Mouse (Mus musculus) limb, embryonic 13.5 days (tissue): Measurements from ENCODE around the gene Amd1. TPM values are rescaled to one million over a fixed set of nuclear protein-coding genes. Genes with fewer than 3 reads are reported as not detected.
A peak's percentile ranks its signal among the peaks of the same experiment; 100 is the strongest.
"Not testable (repeated sequence)": the region's sequence is repeated elsewhere in the genome, so short reads cannot be mapped to it uniquely, and the experiment has no call there.

Experiments
- ATAC-seq: fragments of 200-750 bp; cut with Nextera tagmentation; 2 replicates; pipeline ENCODE4 v1.8.0; 2017; ENCODE audit warnings: low read depth, moderate number of reproducible peaks, moderate TSS enrichment; ENCODE audit not compliant: low FRiP score
- H3K27ac ChIP-seq: fragments of 300-500 bp; sonication (generic); 2 replicates; pipeline ENCODE4 v1.5.1; 2015; ENCODE audit warnings: inconsistent platforms, mild to moderate bottlenecking, moderate library complexity
- H3K27me3 ChIP-seq: fragments of 300-500 bp; sonication (generic); 2 replicates; pipeline ENCODE4 v1.6.1; 2015; ENCODE audit warnings: mild to moderate bottlenecking, inconsistent platforms
- H3K36me3 ChIP-seq: fragments of 300-500 bp; sonication (generic); 2 replicates; pipeline ENCODE4 v1.6.1; 2015; ENCODE audit warnings: inconsistent platforms, mild to moderate bottlenecking, moderate library complexity
- H3K4me1 ChIP-seq: fragments of 300-500 bp; sonication (generic); 2 replicates; pipeline ENCODE4 v1.6.1; 2015; ENCODE audit warnings: inconsistent platforms
- H3K4me2 ChIP-seq: fragments of 300-500 bp; sonication (generic); replicated peaks from 2 replicates; pipeline ENCODE4 v1.6.1; 2015; ENCODE audit warnings: inconsistent platforms, mild to moderate bottlenecking, moderate library complexity
- H3K4me3 ChIP-seq: fragments of 300-500 bp; sonication (generic); 2 replicates; pipeline ENCODE4 v1.5.1; 2015; ENCODE audit warnings: moderate library complexity, mild to moderate bottlenecking, inconsistent platforms
- H3K9ac ChIP-seq: fragments of 300-500 bp; sonication (generic); 2 replicates; pipeline ENCODE4 v1.6.1; 2015; ENCODE audit warnings: mild to moderate bottlenecking, inconsistent platforms
- H3K9me3 ChIP-seq: fragments of 300-500 bp; sonication (generic); 2 replicates; pipeline ENCODE4 v1.6.1; 2016; ENCODE audit warnings: inconsistent platforms
- WGBS: fragments of 180-500 bp; shearing (Covaris S2); methylation state at CpG from one replicate; pipeline ENCODE4 v1.1.7; 2015; 5-methylcytosine and 5-hydroxymethylcytosine counted together
- polyA plus RNA-seq: library from polyadenylated mRNA; unstranded; fragments of >200 nt; fragmentation: Nextera tagmentation; extraction: Ambion mirVana; gene quantifications from 2 replicates; pipeline ENCODE4 v1.2.1, GENCODE M21; 2015

The Amd1 gene
- polyA plus RNA-seq, 1 experiment from 2014 or later, result 60.1 TPM

DNA sequence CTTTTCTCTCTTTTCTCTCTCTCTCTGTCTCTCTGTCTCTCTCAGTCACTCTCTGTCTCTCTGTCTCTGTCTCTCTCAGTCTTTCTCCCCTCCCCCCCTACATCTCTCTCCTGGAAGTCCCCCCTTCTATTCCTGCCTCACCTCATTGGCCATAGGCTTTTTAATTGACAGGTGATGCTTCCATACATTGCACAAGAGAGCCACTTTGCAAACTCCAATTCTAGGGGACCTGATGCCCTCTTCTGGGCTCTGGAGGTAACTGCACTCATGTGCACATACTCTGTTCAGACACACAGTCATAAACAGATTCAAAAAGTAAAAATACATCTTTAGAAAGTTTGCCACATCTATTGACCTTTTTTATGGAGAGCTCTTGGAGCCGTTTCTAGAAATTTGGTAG, 28.3 kb upstream of the Amd1 start:
- 60% methylated on average over 1 of the region's 1 CpGs for WGBS
- no peaks in the 10 kb centered on the region for H3K27me3 ChIP-seq

DNA sequence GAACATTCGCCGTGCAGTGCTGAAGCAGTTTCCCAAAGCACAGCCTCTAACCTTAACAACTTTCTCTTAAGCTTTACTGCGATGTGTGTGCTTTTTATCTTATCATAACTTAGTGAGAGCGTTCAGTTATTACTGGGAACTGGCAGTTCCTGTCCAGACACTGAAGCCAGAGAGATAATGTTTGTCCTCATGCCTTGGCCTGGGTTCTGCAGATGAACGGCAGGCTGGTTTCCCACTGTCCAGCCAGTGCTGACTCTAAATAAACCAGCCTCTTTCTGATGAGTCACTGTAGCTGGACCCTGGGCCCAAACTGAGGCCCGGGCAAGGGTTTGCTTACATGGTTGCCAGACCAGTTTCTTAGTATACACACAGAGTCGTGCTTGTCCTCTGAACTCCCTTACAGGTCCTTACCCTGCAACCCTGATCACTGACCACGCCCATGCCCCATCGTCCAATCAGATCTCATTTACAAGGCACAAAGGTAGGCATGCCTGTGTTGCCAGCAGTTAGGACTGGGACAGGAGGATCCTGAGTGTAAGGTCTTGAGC, 26.1 kb upstream of the Amd1 start:
- ATAC-seq, result no peak
- H3K4me3 ChIP-seq, result no peak overlapping the region
- H3K27me3 ChIP-seq, result no peaks in the 10 kb centered on the region
- no peak overlapping the region for H3K9ac ChIP-seq
- H3K36me3 ChIP-seq, result no peaks in the 10 kb centered on the region
- no peak overlapping the region for H3K4me2 ChIP-seq
- 78% methylated on average over 9 of the region's 9 CpGs for WGBS
- H3K4me1 ChIP-seq, result no peaks in the 10 kb centered on the region
- H3K9me3 ChIP-seq, result no peaks in the 10 kb centered on the region
- no peak overlapping the region for H3K27ac ChIP-seq

More for the DNA sequence above, 28.3 kb upstream of the Amd1 start:
- Histone ChIP-seq H3K9me3 (no peaks in the 10 kb centered on the region), H3K4me2 (no peak overlapping the region), H3K27ac (no peak overlapping the region), H3K9ac (no peak overlapping the region), H3K4me3 (no peak overlapping the region), H3K4me1 (no peaks in the 10 kb centered on the region), H3K36me3 (no peaks in the 10 kb centered on the region)
- ATAC-seq, result no peak

DNA sequence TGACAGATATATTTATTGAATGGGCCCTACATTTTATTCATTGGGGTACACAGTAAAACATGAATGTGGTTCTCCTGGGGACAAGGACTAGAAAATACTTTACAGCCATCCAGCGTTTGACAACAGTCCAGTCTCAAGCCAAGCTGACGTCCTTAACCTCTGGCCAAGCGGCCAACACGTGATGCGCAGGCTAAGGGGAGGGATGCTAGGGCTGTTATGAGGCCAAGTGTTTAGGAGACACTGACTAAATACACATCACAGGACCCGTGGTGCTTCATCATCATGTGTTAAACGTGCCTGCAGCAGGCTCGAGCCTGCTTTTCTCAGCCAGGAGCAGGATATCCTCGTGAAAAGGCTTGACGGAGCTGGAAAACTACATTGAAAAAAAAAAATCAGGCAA, 18.3 kb upstream of the Amd1 start:
- no peaks in the 10 kb centered on the region for H3K27me3 ChIP-seq
- no peak overlapping the region for H3K4me2 ChIP-seq
- H3K9me3 ChIP-seq, result peaks cover 5% of the 10 kb centered on the region; the same call in 1 of the 2 replicates
- no peak overlapping the region for H3K4me3 ChIP-seq
- H3K27ac ChIP-seq, result no peak overlapping the region
- no peaks in the 10 kb centered on the region for H3K36me3 ChIP-seq
- ATAC-seq, result no peak
- no peaks in the 10 kb centered on the region for H3K4me1 ChIP-seq
- no peak overlapping the region for H3K9ac ChIP-seq
- whole genome bisulfite sequencing, result 88% methylated on average over 10 of the region's 10 CpGs

DNA sequence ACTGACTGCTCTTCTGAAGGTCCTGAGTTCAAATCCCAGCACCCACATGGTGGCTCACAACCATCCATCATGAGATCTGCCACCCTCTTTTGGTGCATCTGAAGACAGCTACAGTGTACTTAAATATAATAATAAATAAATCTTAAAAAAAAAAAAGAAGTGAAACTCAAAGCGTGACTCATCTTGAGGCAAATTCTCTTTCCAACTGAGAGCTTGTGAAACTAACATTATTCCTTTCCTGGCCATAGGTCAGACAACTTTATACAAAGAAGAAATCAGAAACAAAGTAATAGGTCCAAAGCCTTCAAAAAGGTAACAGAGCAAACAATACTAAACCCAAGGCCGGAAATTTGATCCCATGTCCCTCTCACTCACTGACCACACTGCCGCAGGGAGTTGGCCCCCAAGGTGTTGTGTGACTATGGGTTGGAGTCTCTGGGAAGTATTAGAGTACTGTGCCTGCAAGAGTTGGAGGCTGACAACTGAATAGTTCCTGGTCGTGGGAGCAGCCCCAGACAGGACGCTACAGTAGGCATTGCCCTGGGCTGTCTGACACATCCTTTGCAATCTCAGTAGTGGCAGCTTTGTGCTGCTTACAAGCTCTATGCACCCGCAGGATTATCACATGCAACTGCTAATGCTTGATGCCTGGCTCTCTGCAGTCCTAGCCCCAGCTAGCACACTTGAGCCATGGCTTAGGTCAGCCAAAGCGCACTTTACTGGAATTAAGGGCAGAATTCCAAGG, 15.0 kb upstream of the Amd1 start:
- 40% methylated on average over 7 of the region's 7 CpGs for WGBS
- no peak overlapping the region for H3K27ac ChIP-seq
- H3K27me3 ChIP-seq, result no peaks in the 10 kb centered on the region
- no peak overlapping the region for H3K4me3 ChIP-seq
- H3K9me3 ChIP-seq, result peaks cover 5% of the 10 kb centered on the region; the same call in 1 of the 2 replicates
- H3K9ac ChIP-seq, result no peak overlapping the region
- no peak for ATAC-seq
- H3K4me1 ChIP-seq, result no peaks in the 10 kb centered on the region
- H3K36me3 ChIP-seq, result no peaks in the 10 kb centered on the region
- H3K4me2 ChIP-seq, result no peak overlapping the region

DNA sequence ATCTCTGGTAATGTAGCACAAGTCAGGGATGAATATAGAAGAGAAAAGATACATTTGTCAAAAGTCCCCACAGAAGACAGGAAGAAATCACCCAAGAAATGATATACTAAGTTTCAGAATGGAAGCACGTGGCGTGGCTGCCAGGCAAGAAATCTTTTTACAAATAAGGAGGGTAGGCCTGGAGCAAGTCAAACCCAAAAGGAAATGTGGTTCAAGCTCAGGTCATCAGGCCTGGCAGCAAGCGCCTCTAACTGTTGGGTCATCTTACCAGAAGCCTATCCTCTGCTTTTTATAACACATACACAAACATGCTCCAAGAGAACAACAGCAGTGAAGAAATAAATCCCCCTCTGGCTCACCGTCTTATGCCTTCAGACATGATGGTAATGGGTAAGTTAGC, 10.8 kb upstream of the Amd1 start:
- H3K27ac ChIP-seq, result no peak overlapping the region
- H3K4me3 ChIP-seq, result no peak overlapping the region
- H3K4me1 ChIP-seq, result no peaks in the 10 kb centered on the region
- no peak for ATAC-seq
- H3K36me3 ChIP-seq, result no peaks in the 10 kb centered on the region
- H3K9ac ChIP-seq, result no peak overlapping the region
- no peaks in the 10 kb centered on the region for H3K9me3 ChIP-seq
- H3K4me2 ChIP-seq, result no peak overlapping the region
- no peaks in the 10 kb centered on the region for H3K27me3 ChIP-seq
- WGBS, result 59% methylated on average over 4 of the region's 4 CpGs

DNA sequence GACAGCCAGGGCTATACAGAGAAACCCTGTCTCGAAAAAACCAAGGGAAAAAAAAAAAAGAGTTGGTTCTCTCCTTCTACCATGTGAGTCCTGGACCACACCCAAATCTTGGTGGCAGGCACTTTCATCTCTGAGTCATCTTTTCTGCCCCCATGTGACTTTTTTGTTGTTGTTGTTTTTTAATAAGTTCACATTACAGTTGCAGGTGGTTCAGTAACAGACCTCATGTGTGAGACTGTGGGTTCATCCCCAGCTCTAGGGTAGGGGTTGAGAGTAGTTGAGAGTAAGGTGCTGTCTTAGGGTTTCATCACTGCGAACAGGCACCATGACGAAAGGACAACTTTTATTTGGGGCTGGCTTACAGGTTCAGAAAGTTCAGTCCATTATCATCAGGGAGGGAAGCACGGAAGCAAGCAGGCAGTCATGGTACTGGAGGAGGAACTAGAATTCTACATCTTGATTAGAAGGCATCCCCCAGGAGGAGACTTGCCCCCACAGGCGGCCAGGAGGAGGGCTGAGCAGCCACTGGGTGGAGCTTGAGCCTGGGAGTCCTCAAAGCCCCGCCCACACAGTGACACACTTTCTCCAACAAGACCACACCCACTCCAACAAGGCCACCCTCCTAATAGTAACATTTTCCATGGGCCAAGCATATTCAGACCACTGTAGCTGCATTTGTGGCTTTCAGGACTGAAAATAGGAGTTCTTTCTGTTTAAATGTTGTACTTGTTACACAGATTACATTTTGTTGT, 8.1 kb upstream of the Amd1 start:
- Histone ChIP-seq H3K27ac (no peak overlapping the region), H3K9ac (no peak overlapping the region), H3K4me3 (no peak overlapping the region), H3K9me3 (peaks cover 4% of the 10 kb centered on the region; the same call in 1 of the 2 replicates), H3K4me1 (no peaks in the 10 kb centered on the region), H3K36me3 (no peaks in the 10 kb centered on the region), H3K27me3 (no peaks in the 10 kb centered on the region), H3K4me2 (no peak overlapping the region)
- WGBS, result 51% methylated on average over 6 of the region's 6 CpGs
- no peak for ATAC-seq

DNA sequence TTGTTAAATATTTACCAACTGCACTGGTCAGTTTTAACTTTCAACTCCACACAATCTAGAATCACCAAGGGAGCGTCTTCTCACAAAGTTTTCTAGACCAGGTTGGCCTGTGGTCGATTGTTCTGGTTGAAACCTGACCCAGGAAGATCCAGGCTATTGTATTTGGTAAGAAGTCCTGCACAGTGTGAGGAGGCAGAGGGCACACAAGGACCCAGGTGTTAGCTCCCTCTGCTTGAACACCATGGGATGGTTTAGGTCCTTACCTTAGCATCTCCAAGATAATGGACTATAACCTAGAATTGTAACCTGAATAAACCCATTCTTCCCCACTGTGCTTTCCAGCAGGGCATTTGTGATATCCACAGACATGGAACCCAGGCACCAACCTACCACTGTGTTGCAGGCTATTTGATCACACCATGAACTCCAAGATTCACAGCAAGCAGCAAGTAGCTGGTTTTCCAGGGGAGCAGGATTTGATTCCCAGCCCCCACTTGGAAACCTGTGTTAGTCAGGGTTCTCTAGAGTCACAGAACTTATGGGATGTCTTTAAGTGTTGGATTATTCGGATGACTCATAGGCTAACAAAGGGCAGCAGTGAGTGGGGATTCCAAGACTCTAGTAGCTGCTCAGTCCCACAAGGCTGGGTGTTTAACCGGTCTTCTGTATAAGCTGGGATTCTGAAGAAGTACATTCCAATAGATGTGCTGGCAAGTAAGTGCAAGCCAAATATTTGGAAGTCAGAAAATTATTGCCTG, 6.0 kb upstream of the Amd1 start:
- ATAC-seq, result no peak
- Histone ChIP-seq H3K4me1 (no peaks in the 10 kb centered on the region), H3K9ac (no peak overlapping the region), H3K27me3 (no peaks in the 10 kb centered on the region), H3K36me3 (no peaks in the 10 kb centered on the region), H3K4me2 (no peak overlapping the region), H3K27ac (no peak overlapping the region), H3K4me3 (no peak overlapping the region), H3K9me3 (peaks cover 4% of the 10 kb centered on the region; the same call in 1 of the 2 replicates)
- WGBS, result 69% methylated on average over 4 of the region's 4 CpGs

DNA sequence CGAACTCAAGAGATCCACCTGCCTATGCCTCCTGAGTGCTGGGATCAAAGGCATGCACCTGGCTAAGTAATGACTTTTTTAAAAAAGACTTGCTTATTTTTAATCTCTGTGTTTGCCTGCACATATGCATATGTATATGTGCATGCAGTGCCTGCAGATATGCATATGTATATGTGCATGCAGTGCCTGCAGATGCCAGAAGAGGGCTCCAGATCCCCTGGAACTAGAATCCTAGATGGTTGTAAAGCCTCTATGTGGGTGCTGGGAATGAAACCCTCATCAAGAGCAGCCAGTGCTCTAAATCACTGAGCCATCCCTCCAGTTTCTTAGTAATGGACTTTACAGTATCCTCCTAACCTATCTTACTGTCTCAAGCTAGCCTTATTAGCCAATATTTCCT, 4.0 kb upstream of the Amd1 start:
- no peaks in the 10 kb centered on the region for H3K36me3 ChIP-seq
- ATAC-seq, result no peak
- no peak overlapping the region for H3K9ac ChIP-seq
- H3K27ac ChIP-seq, result no peak overlapping the region
- no peaks in the 10 kb centered on the region for H3K4me1 ChIP-seq
- 89% methylated on average over 1 of the region's 1 CpGs for WGBS
- H3K27me3 ChIP-seq, result no peaks in the 10 kb centered on the region
- H3K4me2 ChIP-seq, result no peak overlapping the region
- no peak overlapping the region for H3K4me3 ChIP-seq
- peaks cover 4% of the 10 kb centered on the region; the same call in 1 of the 2 replicates for H3K9me3 ChIP-seq

DNA sequence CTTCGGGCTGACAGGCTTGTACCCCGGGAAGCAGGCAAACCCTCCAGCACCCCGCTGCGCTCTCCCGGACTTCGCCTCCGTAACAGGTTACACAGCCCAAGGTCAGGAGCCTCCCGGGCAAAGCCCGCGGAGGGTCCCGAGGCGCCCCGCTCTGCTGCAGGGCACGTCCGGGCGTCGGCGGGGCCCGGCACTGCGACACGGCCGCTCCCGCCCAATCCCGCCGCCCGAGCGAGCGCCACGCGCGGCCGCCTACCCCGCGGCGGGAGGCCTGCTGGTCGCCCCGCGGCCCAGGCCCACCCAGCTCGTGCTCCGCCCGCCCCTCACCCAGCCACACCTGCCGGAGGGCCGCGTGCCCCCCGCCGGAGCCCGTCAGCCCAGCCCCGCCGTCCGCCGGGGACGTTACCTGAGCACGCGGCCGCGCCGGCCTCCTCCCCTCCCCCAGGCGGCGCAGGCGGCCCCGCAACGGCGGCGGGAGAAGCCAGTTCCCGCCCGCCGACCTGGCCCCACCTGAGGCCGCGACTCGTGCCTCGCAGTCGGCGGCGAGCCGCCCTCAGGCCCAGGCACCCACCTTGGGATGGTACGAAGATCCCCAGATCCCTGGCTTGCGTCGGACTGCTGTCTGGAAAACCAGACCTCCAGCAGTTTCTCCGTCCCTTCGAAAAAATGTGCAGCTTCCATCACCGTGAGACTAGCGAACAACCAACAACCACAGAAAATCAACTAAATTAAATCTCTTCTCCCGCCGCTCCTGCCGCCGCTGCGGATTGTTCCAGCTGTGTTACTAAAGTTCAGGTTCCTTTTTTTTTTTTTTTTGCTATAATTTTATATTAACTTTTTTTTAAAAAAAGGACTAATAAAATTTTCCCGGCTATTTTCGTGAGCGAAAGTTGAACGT, 558 bp downstream of the Amd1 start:
- Histone ChIP-seq H3K9ac (peak overlapping the region; percentile 96), H3K4me2 (peak overlapping the region; percentile 71), H3K4me1 (peaks cover 23% of the 10 kb centered on the region), H3K4me3 (peak overlapping the region; percentile 98), H3K27ac (peak overlapping the region; percentile 92)
- H3K27me3 ChIP-seq, H3K36me3 ChIP-seq, H3K9me3 ChIP-seq: not testable (repeated sequence)
- under 1% methylated on average over 64 of the region's 91 CpGs for WGBS
- peak; percentile 17; the same call in 1 of the 2 replicates for ATAC-seq

DNA sequence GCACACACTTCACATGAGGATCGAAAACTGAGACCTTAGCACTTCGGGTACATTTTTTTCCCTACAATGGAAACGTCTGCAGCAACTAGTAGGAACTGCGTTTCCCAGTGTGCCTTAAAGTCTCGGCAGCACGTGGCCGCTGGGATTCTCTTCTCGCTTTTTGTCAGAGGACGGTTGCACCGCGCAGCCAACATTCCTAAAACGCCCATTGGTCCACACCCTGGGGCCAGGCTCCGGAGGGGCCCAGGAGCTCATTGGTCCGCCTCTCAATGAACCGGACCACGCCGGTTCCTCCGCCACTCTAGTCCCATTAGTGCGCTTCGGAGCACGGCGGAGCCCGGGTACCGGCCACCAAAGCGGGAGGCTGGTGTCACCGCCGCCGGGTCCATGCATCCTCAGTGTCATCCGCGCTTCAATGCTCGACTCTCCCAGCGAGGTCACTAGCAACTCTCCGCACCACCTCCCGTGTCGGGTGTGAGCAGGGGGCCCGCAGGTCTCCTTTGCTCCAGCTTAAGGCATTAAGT, 1.3 kb downstream of the Amd1 start:
- Histone ChIP-seq H3K27me3 (no peaks in the 10 kb centered on the region), H3K4me2 (peak overlapping the region; percentile 71), H3K4me1 (peaks cover 27% of the 10 kb centered on the region), H3K4me3 (peak overlapping the region; percentile 98), H3K9me3 (no peaks in the 10 kb centered on the region), H3K9ac (peak overlapping the region; percentile 96), H3K27ac (peak overlapping the region; percentile 92), H3K36me3 (0 out of 2 replicates have a peak, but pooled peaks cover 8% of the 10 kb centered on the region)
- ATAC-seq, result peak; percentile 71
- under 1% methylated on average over 36 of the region's 36 CpGs for WGBS

DNA sequence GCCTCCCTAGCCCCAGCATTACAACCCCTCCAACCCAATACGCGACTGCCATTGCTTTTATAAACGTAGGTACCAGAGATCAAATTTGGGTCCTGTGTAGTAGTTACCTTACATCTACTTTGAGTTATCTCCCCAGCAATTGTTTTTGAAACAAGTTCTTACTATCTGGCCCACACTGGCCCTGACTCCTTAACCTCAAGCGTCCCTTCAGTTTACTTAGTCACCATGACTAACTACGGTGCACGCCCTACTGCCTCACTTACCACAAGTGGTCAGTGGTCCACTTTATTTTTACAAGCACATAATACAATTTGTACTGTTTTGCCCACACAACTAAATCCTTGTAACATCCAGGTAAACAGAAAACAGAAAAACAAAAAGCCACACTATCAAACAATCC, 9.3 kb downstream of the Amd1 start:
- no peaks in the 10 kb centered on the region for H3K9me3 ChIP-seq
- 0 out of 2 replicates have a peak, but pooled peaks cover 4% of the 10 kb centered on the region for H3K4me1 ChIP-seq
- ATAC-seq, result no peak
- no peak overlapping the region for H3K4me3 ChIP-seq
- H3K9ac ChIP-seq, result no peak overlapping the region
- peaks cover 50% of the 10 kb centered on the region for H3K36me3 ChIP-seq
- 92% methylated on average over 6 of the region's 6 CpGs for WGBS
- H3K27me3 ChIP-seq, result no peaks in the 10 kb centered on the region
- no peak overlapping the region for H3K27ac ChIP-seq
- no peak overlapping the region for H3K4me2 ChIP-seq
